Mouse (Mus musculus) midbrain, embryonic 12.5 days (tissue): ENCODE results near the gene Safb. TPM values are rescaled to one million over a fixed set of nuclear protein-coding genes. Genes with fewer than 3 reads are reported as not detected.
A peak's percentile ranks its signal among the peaks of the same experiment; 100 is the strongest.

Experiments used
- ATAC-seq: fragments of 200-750 bp; cut with Nextera tagmentation; 2 replicates; pipeline ENCODE4 v1.8.0; 2017; ENCODE audit warnings: low read depth, moderate TSS enrichment, moderate library complexity; ENCODE audit not compliant: low FRiP score
- H3K27ac ChIP-seq: fragments of 300-500 bp; sonication (generic); replicated peaks from 2 replicates; pipeline ENCODE4 v1.5.1; 2016; ENCODE audit warnings: mild to moderate bottlenecking
- H3K27me3 ChIP-seq: fragments of 300-500 bp; sonication (generic); 2 replicates; pipeline ENCODE4 v1.6.1; 2016; ENCODE audit warnings: mild to moderate bottlenecking
- H3K36me3 ChIP-seq: fragments of 300-500 bp; sonication (generic); 2 replicates; pipeline ENCODE4 v1.6.1; 2016
- H3K4me1 ChIP-seq: fragments of 300-500 bp; sonication (generic); 2 replicates; pipeline ENCODE4 v1.6.1; 2016
- H3K4me2 ChIP-seq: fragments of 300-500 bp; sonication (generic); replicated peaks from 2 replicates; pipeline ENCODE4 v1.6.1; 2016; ENCODE audit warnings: mild to moderate bottlenecking, moderate library complexity
- H3K4me3 ChIP-seq: fragments of 300-500 bp; sonication (generic); 2 replicates; pipeline ENCODE4 v1.5.1; 2016; ENCODE audit warnings: mild to moderate bottlenecking
- H3K9ac ChIP-seq: fragments of 300-500 bp; sonication (generic); replicated peaks from 2 replicates; pipeline ENCODE4 v1.6.1; 2016; ENCODE audit warnings: mild to moderate bottlenecking, moderate library complexity
- H3K9me3 ChIP-seq: fragments of 300-500 bp; sonication (generic); 2 replicates; pipeline ENCODE4 v1.6.1; 2016; ENCODE audit warnings: mild to moderate bottlenecking
- WGBS: fragments of 180-500 bp; shearing (Covaris S2); methylation state at CpG from one replicate; pipeline ENCODE4 v1.1.7; 2016; 5-methylcytosine and 5-hydroxymethylcytosine counted together
- polyA plus RNA-seq: library from polyadenylated mRNA; unstranded; fragments of >200 nt; fragmentation: Nextera tagmentation; extraction: Ambion mirVana; gene quantifications from 2 replicates; pipeline ENCODE4 v1.2.1, GENCODE M21; 2016

Gene Safb
- polyA plus RNA-seq, 1 experiment from 2014 or later, result 168 TPM

GRCm38 (mm10) chr17:56547846-56548604 is 36.6 kb upstream of the Safb start:
- H3K4me1 ChIP-seq, result peaks cover 53% of the 10 kb centered on the region
- H3K4me2 ChIP-seq, result no peak overlapping the region
- H3K4me3 ChIP-seq, result no peak overlapping the region
- H3K27ac ChIP-seq, result peak overlapping the region; percentile 25
- H3K27me3 ChIP-seq, result no peaks in the 10 kb centered on the region
- H3K9me3 ChIP-seq, result no peaks in the 10 kb centered on the region
- H3K36me3 ChIP-seq, result no peaks in the 10 kb centered on the region
- 69% methylated on average over 9 of the region's 9 CpGs for WGBS
- no peak overlapping the region for H3K9ac ChIP-seq
- ATAC-seq, result no peak

GRCm38 (mm10) chr17:56548605-56549105 is 36.0 kb upstream of the Safb start:
- 49% methylated on average over 4 of the region's 4 CpGs for WGBS
- Histone ChIP-seq H3K4me1 (peaks cover 47% of the 10 kb centered on the region), H3K27ac (peak overlapping the region; percentile 25), H3K9me3 (no peaks in the 10 kb centered on the region), H3K4me3 (no peak overlapping the region), H3K4me2 (no peak overlapping the region), H3K27me3 (no peaks in the 10 kb centered on the region), H3K36me3 (no peaks in the 10 kb centered on the region), H3K9ac (no peak overlapping the region)
- no peak for ATAC-seq

- Histone ChIP-seq H3K27me3 (no peaks in the 10 kb centered on the region), H3K4me2 (no peak overlapping the region), H3K4me1 (peaks cover 43% of the 10 kb centered on the region), H3K9me3 (no peaks in the 10 kb centered on the region), H3K4me3 (no peak overlapping the region), H3K27ac (peak overlapping the region; percentile 87), H3K9ac (no peak overlapping the region), H3K36me3 (no peaks in the 10 kb centered on the region)
- no peak for ATAC-seq
- WGBS, result 82% methylated on average over 12 of the region's 12 CpGs
Observed at GRCm38 (mm10) chr17:56550784-56551475, 33.7 kb upstream of the Safb start.

DNA sequence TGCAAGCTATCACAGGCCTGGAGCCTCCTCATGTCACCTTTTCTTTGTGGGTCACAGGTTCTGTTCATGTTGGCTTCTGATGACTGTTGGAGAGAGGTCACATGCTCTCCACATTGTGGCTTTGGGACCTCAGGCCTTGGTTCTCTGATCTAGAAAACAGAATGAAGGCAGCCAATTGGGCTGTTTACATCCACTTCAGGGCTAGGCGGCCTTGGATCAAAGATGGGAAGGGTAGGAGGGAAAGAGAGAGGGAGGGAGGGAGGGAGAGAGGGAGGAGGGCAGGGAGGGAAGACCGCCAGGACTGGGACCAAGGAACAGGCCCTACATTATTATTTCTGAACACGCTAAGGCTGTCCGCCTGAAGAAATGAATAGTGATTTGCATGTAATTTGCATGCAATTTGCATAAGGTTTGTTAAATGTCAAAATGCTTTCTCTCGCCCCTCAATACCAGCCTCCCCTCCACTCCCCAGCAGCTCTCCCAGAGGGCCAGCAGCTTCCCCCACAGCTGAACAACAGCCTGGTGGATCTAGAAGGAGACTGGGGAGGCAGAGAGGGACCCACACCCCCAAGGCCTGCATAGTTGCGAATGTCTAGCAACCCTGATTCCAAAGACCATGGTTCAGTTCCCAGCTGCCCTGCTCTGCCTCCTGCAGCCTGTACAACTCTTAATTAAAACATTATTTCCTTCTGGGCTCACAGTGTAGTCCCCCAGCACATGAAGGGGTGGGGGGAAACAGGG is 32.6 kb upstream of the Safb start:
- Histone ChIP-seq H3K9ac (no peak overlapping the region), H3K9me3 (no peaks in the 10 kb centered on the region), H3K27me3 (no peaks in the 10 kb centered on the region), H3K36me3 (no peaks in the 10 kb centered on the region), H3K4me2 (no peak overlapping the region), H3K4me3 (no peak overlapping the region), H3K27ac (peak overlapping the region; percentile 87), H3K4me1 (peaks cover 38% of the 10 kb centered on the region)
- 48% methylated on average over 6 of the region's 6 CpGs for WGBS
- peak; percentile 88 for ATAC-seq

DNA sequence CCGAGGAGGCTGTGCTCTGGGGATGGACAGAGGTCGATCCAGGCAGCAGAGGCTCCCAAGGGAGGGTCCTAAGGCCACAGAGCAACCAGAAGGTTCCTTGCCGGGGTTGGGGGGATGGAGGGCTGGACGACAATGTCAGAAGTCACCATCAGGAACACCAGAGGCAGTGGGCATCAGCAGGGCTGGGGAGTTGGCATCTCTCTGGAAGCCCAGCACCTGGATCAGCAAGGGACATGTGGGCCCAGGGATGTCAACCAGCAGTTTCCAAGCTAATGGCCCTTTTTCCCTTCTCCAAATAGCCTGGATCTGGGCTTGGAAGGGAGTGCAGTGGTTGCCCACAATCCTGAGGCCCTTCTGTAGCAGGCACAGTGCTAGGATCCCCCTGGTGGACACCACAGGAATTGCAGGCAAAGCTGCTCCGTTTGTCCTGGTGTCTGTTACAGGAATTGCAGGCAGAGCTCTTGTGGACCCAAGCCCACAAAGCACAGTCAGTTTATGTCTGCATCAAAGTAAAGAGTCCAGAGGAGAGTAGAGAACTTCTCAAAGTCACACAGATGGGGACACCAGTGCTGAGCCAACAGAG is 31.8 kb upstream of the Safb start:
- no peaks in the 10 kb centered on the region for H3K9me3 ChIP-seq
- no peaks in the 10 kb centered on the region for H3K27me3 ChIP-seq
- ATAC-seq, result peak; percentile 4; the same call in 1 of the 2 replicates
- H3K9ac ChIP-seq, result no peak overlapping the region
- H3K4me2 ChIP-seq, result no peak overlapping the region
- peaks cover 33% of the 10 kb centered on the region for H3K4me1 ChIP-seq
- H3K27ac ChIP-seq, result peak overlapping the region; percentile 87
- 61% methylated on average over 5 of the region's 5 CpGs for WGBS
- no peak overlapping the region for H3K4me3 ChIP-seq
- H3K36me3 ChIP-seq, result no peaks in the 10 kb centered on the region

GRCm38 (mm10) chr17:56554122-56554551 is 30.5 kb upstream of the Safb start, which contains the start of gene Gm20219:
Gene Gm20219, minus strand, starts transcription at chr17:56554387.
- Histone ChIP-seq H3K27ac (no peak within 1 kb of the TSS), H3K27me3 (no peaks in the 10 kb centered on the region), H3K36me3 (no peaks in the 10 kb centered on the region), H3K4me2 (no peak within 1 kb of the TSS), H3K9me3 (no peaks in the 10 kb centered on the region), H3K4me1 (peaks cover 25% of the 10 kb centered on the region), H3K4me3 (no peak within 1 kb of the TSS), H3K9ac (no peak within 1 kb of the TSS)
- ATAC-seq, result no peak
- WGBS, result 80% methylated on average over 20 of the region's 20 CpGs

- H3K4me2 ChIP-seq, result no peak overlapping the region
- no peak overlapping the region for H3K9ac ChIP-seq
- peaks cover 26% of the 10 kb centered on the region for H3K36me3 ChIP-seq
- no peaks in the 10 kb centered on the region for H3K9me3 ChIP-seq
- no peak overlapping the region for H3K4me3 ChIP-seq
- no peaks in the 10 kb centered on the region for H3K27me3 ChIP-seq
- no peaks in the 10 kb centered on the region for H3K4me1 ChIP-seq
- H3K27ac ChIP-seq, result no peak overlapping the region
- WGBS, result 21% methylated on average over 3 of the region's 3 CpGs
- peak; percentile 67 for ATAC-seq
Observed at GRCm38 (mm10) chr17:56558448-56558847, 26.2 kb upstream of the Safb start.

- Histone ChIP-seq H3K9ac (no peak overlapping the region), H3K4me1 (no peaks in the 10 kb centered on the region), H3K9me3 (no peaks in the 10 kb centered on the region), H3K27me3 (no peaks in the 10 kb centered on the region), H3K36me3 (peaks cover 35% of the 10 kb centered on the region), H3K4me2 (no peak overlapping the region), H3K4me3 (no peak overlapping the region), H3K27ac (no peak overlapping the region; the same call in 1 of the 2 replicates)
- no peak for ATAC-seq
- whole genome bisulfite sequencing, result 84% methylated on average over 3 of the region's 3 CpGs
Observed at GRCm38 (mm10) chr17:56559386-56559785, 25.2 kb upstream of the Safb start.

- H3K4me3 ChIP-seq, result no peak overlapping the region
- WGBS, result 82% methylated on average over 1 of the region's 1 CpGs
- no peak overlapping the region for H3K4me2 ChIP-seq
- ATAC-seq, result no peak
- H3K27me3 ChIP-seq, result no peaks in the 10 kb centered on the region
- no peaks in the 10 kb centered on the region for H3K4me1 ChIP-seq
- no peaks in the 10 kb centered on the region for H3K9me3 ChIP-seq
- no peak overlapping the region for H3K9ac ChIP-seq
- H3K27ac ChIP-seq, result no peak overlapping the region
- peaks cover 42% of the 10 kb centered on the region for H3K36me3 ChIP-seq
Observed at GRCm38 (mm10) chr17:56560131-56560530, 24.5 kb upstream of the Safb start.

GRCm38 (mm10) chr17:56561866-56562265 is 22.8 kb upstream of the Safb start:
- Histone ChIP-seq H3K36me3 (peaks cover 60% of the 10 kb centered on the region), H3K4me2 (no peak overlapping the region), H3K4me1 (no peaks in the 10 kb centered on the region), H3K9me3 (no peaks in the 10 kb centered on the region), H3K27ac (no peak overlapping the region), H3K9ac (no peak overlapping the region), H3K4me3 (no peak overlapping the region), H3K27me3 (no peaks in the 10 kb centered on the region)
- 97% methylated on average over 2 of the region's 2 CpGs for WGBS
- ATAC-seq, result no peak

DNA sequence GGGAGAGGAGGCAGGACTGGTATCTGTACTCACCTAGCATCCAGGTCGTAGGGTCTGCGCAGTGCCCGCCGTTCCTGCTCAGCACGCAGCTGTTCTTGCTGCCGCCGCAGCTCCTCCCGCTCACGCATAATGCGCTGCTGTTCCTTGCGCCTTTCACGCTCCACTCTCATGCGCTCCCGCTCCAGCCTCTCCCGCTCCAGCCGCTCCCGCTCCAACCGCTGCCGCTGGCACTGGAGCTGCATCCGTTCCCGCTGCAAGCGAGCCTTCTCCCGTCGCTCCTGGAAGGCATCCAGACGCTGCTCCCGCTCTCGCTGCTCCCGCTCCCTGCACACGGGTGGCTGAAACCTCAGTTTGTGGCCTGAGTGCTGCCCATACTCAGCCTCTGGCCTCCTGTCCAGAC is 18.3 kb upstream of the Safb start:
- WGBS, result 94% methylated on average over 29 of the region's 29 CpGs
- peak; percentile 41; the same call in 1 of the 2 replicates for ATAC-seq

More for the DNA sequence above, 18.3 kb upstream of the Safb start:
- H3K4me2 ChIP-seq, result no peak overlapping the region
- no peak overlapping the region for H3K9ac ChIP-seq
- H3K27ac ChIP-seq, result no peak overlapping the region
- peaks cover 99% of the 10 kb centered on the region for H3K36me3 ChIP-seq
- no peak overlapping the region for H3K4me3 ChIP-seq
- H3K4me1 ChIP-seq, result no peaks in the 10 kb centered on the region
- H3K27me3 ChIP-seq, result no peaks in the 10 kb centered on the region
- H3K9me3 ChIP-seq, result no peaks in the 10 kb centered on the region
